Mouse (Mus musculus): ENCODE data around the gene Cep112. TPM values are rescaled to one million over a fixed set of nuclear protein-coding genes. Genes with fewer than 3 reads are reported as not detected.

Gene Cep112
- polyA plus RNA-seq, 1 experiment = 0.07 TPM

- no peaks in the 10 kb centered on the region for H3K36me3 ChIP-seq (ENCODE audit: control insufficient read depth, insufficient read depth, low read length)
- H3K4me1 ChIP-seq (replicated peaks; ENCODE audit: control insufficient read depth, insufficient read depth, low read length) = no peaks in the 10 kb centered on the region
- H3K4me3 ChIP-seq (ENCODE audit: control insufficient read depth, insufficient read depth, low read length) = no peak overlapping the region
- TF ChIP-seq POLR2A (IDR thresholded peaks at IDR 0.05; ENCODE audit: control insufficient read depth, extremely low read depth, insufficient read depth, low read length, poor library complexity) (no peak), CTCF (IDR thresholded peaks at IDR 0.05; ENCODE audit: borderline replicate concordance, control insufficient read depth, extremely low read depth, insufficient read depth, low read length, poor library complexity) (no peak)
- no peaks in the 10 kb centered on the region for H3K27me3 ChIP-seq (ENCODE audit: control insufficient read depth, insufficient read depth, low read length)
- H3K27ac ChIP-seq (ENCODE audit: control insufficient read depth, insufficient read depth, low read length) = no peak overlapping the region
- 91% methylated on average over 4 of the region's 4 CpGs for WGBS
- DNase-seq = no peak
Observed at GRCm38 (mm10) chr11:108464715-108465301, 39.8 kb downstream of the Cep112 start.

- no peak overlapping the region for H3K4me3 ChIP-seq (ENCODE audit: control insufficient read depth, insufficient read depth, low read length)
- no peaks in the 10 kb centered on the region for H3K27me3 ChIP-seq (ENCODE audit: control insufficient read depth, insufficient read depth, low read length)
- H3K27ac ChIP-seq (ENCODE audit: control insufficient read depth, insufficient read depth, low read length) = no peak overlapping the region
- no peak for TF ChIP-seq POLR2A (IDR thresholded peaks at IDR 0.05; ENCODE audit: control insufficient read depth, extremely low read depth, insufficient read depth, low read length, poor library complexity)
- TF ChIP-seq CTCF (IDR thresholded peaks at IDR 0.05; ENCODE audit: borderline replicate concordance, control insufficient read depth, extremely low read depth, insufficient read depth, low read length, poor library complexity) = no peak
- no peaks in the 10 kb centered on the region for H3K4me1 ChIP-seq (replicated peaks; ENCODE audit: control insufficient read depth, insufficient read depth, low read length)
- H3K36me3 ChIP-seq (ENCODE audit: control insufficient read depth, insufficient read depth, low read length) = no peaks in the 10 kb centered on the region
- WGBS = 29% methylated on average over 7 of the region's 7 CpGs
- DNase-seq = no peak
Observed at GRCm38 (mm10) chr11:108475738-108476137, 50.7 kb downstream of the Cep112 start.

- 88% methylated on average over 1 of the region's 1 CpGs for WGBS
- TF ChIP-seq CTCF (IDR thresholded peaks at IDR 0.05; ENCODE audit: borderline replicate concordance, control insufficient read depth, extremely low read depth, insufficient read depth, low read length, poor library complexity) (no peak), POLR2A (IDR thresholded peaks at IDR 0.05; ENCODE audit: control insufficient read depth, extremely low read depth, insufficient read depth, low read length, poor library complexity) (no peak)
- no peaks in the 10 kb centered on the region for H3K36me3 ChIP-seq (ENCODE audit: control insufficient read depth, insufficient read depth, low read length)
- H3K4me3 ChIP-seq (ENCODE audit: control insufficient read depth, insufficient read depth, low read length) = no peak overlapping the region
- no peak overlapping the region for H3K27ac ChIP-seq (ENCODE audit: control insufficient read depth, insufficient read depth, low read length)
- H3K27me3 ChIP-seq (ENCODE audit: control insufficient read depth, insufficient read depth, low read length) = no peaks in the 10 kb centered on the region
- no peaks in the 10 kb centered on the region for H3K4me1 ChIP-seq (replicated peaks; ENCODE audit: control insufficient read depth, insufficient read depth, low read length)
- DNase-seq = no peak
Observed at GRCm38 (mm10) chr11:108476226-108476625, 51.2 kb downstream of the Cep112 start.

- H3K27ac ChIP-seq (ENCODE audit: control insufficient read depth, insufficient read depth, low read length) = no peak overlapping the region
- DNase-seq = no peak
- WGBS = 93% methylated on average over 4 of the region's 4 CpGs
- TF ChIP-seq CTCF (IDR thresholded peaks at IDR 0.05; ENCODE audit: borderline replicate concordance, control insufficient read depth, extremely low read depth, insufficient read depth, low read length, poor library complexity) = no peak
- TF ChIP-seq POLR2A (IDR thresholded peaks at IDR 0.05; ENCODE audit: control insufficient read depth, extremely low read depth, insufficient read depth, low read length, poor library complexity) = no peak
- H3K4me1 ChIP-seq (replicated peaks; ENCODE audit: control insufficient read depth, insufficient read depth, low read length) = peaks cover 2% of the 10 kb centered on the region; the same call in 1 of the 2 replicates
- no peaks in the 10 kb centered on the region for H3K27me3 ChIP-seq (ENCODE audit: control insufficient read depth, insufficient read depth, low read length)
- no peak overlapping the region for H3K4me3 ChIP-seq (ENCODE audit: control insufficient read depth, insufficient read depth, low read length)
- no peaks in the 10 kb centered on the region for H3K36me3 ChIP-seq (ENCODE audit: control insufficient read depth, insufficient read depth, low read length)
Observed at GRCm38 (mm10) chr11:108483976-108484375, 59.0 kb downstream of the Cep112 start.

- peaks cover 2% of the 10 kb centered on the region; the same call in 1 of the 2 replicates for H3K4me1 ChIP-seq (replicated peaks; ENCODE audit: control insufficient read depth, insufficient read depth, low read length)
- no peaks in the 10 kb centered on the region for H3K27me3 ChIP-seq (ENCODE audit: control insufficient read depth, insufficient read depth, low read length)
- no peak for TF ChIP-seq CTCF (IDR thresholded peaks at IDR 0.05; ENCODE audit: borderline replicate concordance, control insufficient read depth, extremely low read depth, insufficient read depth, low read length, poor library complexity)
- TF ChIP-seq POLR2A (IDR thresholded peaks at IDR 0.05; ENCODE audit: control insufficient read depth, extremely low read depth, insufficient read depth, low read length, poor library complexity) = no peak
- no peak for DNase-seq
- H3K36me3 ChIP-seq (ENCODE audit: control insufficient read depth, insufficient read depth, low read length) = no peaks in the 10 kb centered on the region
- whole genome bisulfite sequencing = 74% methylated on average over 2 of the region's 2 CpGs
- no peak overlapping the region for H3K4me3 ChIP-seq (ENCODE audit: control insufficient read depth, insufficient read depth, low read length)
- no peak overlapping the region for H3K27ac ChIP-seq (ENCODE audit: control insufficient read depth, insufficient read depth, low read length)
Observed at GRCm38 (mm10) chr11:108488256-108488655, 63.3 kb downstream of the Cep112 start.

- TF ChIP-seq CTCF (IDR thresholded peaks at IDR 0.05; ENCODE audit: borderline replicate concordance, control insufficient read depth, extremely low read depth, insufficient read depth, low read length, poor library complexity) = no peak
- TF ChIP-seq POLR2A (IDR thresholded peaks at IDR 0.05; ENCODE audit: control insufficient read depth, extremely low read depth, insufficient read depth, low read length, poor library complexity) = no peak
- no peaks in the 10 kb centered on the region for H3K27me3 ChIP-seq (ENCODE audit: control insufficient read depth, insufficient read depth, low read length)
- no peaks in the 10 kb centered on the region for H3K4me1 ChIP-seq (replicated peaks; ENCODE audit: control insufficient read depth, insufficient read depth, low read length)
- no peak for DNase-seq
- no peak overlapping the region for H3K4me3 ChIP-seq (ENCODE audit: control insufficient read depth, insufficient read depth, low read length)
- H3K27ac ChIP-seq (ENCODE audit: control insufficient read depth, insufficient read depth, low read length) = no peak overlapping the region
- no peaks in the 10 kb centered on the region for H3K36me3 ChIP-seq (ENCODE audit: control insufficient read depth, insufficient read depth, low read length)
- 66% methylated on average over 4 of the region's 4 CpGs for WGBS
Observed at GRCm38 (mm10) chr11:108489863-108490262, 64.9 kb downstream of the Cep112 start.

GRCm38 (mm10) chr11:108508190-108508589 is 83.2 kb downstream of the Cep112 start:
- Histone ChIP-seq H3K4me3 (ENCODE audit: control insufficient read depth, insufficient read depth, low read length) (no peak overlapping the region), H3K4me1 (replicated peaks; ENCODE audit: control insufficient read depth, insufficient read depth, low read length) (no peaks in the 10 kb centered on the region), H3K27ac (ENCODE audit: control insufficient read depth, insufficient read depth, low read length) (no peak overlapping the region), H3K36me3 (ENCODE audit: control insufficient read depth, insufficient read depth, low read length) (no peaks in the 10 kb centered on the region), H3K27me3 (ENCODE audit: control insufficient read depth, insufficient read depth, low read length) (no peaks in the 10 kb centered on the region)
- no peak for DNase-seq
- 96% methylated on average over 5 of the region's 5 CpGs for WGBS
- TF ChIP-seq POLR2A (IDR thresholded peaks at IDR 0.05; ENCODE audit: control insufficient read depth, extremely low read depth, insufficient read depth, low read length, poor library complexity) (no peak), CTCF (IDR thresholded peaks at IDR 0.05; ENCODE audit: borderline replicate concordance, control insufficient read depth, extremely low read depth, insufficient read depth, low read length, poor library complexity) (no peak)
